Mouse (Mus musculus) megakaryocyte, embryonic 14.5 days (primary cell): ENCODE data around the gene Trim69.

Experiments
- FLI1 ChIP-seq: IDR thresholded peaks from 2 replicates; pipeline ENCODE4 v1.6.1; 2012; ENCODE audit warnings: low read length, inconsistent platforms, mixed read lengths
- GATA1 ChIP-seq: IDR thresholded peaks from 3 replicates; pipeline ENCODE4 v1.6.1; 2012; ENCODE audit warnings: mixed read lengths, low read length, inconsistent platforms, borderline replicate concordance

GRCm38 (mm10) chr2:122163430-122164195 lies 3.1 kb downstream of the Trim69 start:
- TF ChIP-seq GATA1 (no peak), FLI1 (no peak)
